Mouse (Mus musculus): ENCODE measurements at regions not wholly inside any gene's neighbourhood (a gene's known extent, or its start where the extent isn't known, plus 50 kb on each side); places are given as distances from the start of the nearest gene placed in this dataset.

DNA sequence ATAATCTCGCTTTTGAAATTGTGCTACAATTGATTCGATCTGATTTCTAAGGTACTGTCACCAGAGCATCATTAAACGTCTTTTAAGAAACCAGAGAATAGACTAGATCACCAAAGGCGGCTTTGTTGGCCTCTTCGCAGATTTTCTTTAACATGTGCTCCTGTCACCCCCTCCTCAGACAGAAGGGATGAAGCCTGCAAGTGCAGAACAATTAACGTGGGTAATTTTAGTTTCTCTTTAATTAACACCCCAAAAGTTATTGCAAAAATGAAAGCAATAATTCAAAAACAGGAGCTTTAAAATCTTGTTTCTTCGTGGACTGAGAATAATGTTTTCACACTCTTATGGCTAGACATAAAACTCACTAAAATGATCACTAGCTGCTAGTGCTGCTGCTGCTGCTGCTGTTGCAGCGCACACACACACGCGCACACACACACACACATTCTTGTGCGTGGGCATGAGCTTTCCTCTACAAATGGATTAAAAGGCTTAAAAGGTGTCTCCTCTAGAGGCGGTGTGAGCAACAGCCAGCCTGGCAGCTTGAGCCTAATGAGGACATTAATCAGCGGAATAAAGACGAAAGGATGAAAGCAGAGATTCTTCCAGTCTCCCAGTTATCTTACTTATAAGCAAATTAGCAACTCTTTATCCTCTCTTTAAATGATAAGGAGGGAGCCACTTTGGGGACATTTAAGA, 550.5 kb upstream of the Btbd3 start:
- no peak for DNase-seq (ENCODE audit: low spot score)

DNA sequence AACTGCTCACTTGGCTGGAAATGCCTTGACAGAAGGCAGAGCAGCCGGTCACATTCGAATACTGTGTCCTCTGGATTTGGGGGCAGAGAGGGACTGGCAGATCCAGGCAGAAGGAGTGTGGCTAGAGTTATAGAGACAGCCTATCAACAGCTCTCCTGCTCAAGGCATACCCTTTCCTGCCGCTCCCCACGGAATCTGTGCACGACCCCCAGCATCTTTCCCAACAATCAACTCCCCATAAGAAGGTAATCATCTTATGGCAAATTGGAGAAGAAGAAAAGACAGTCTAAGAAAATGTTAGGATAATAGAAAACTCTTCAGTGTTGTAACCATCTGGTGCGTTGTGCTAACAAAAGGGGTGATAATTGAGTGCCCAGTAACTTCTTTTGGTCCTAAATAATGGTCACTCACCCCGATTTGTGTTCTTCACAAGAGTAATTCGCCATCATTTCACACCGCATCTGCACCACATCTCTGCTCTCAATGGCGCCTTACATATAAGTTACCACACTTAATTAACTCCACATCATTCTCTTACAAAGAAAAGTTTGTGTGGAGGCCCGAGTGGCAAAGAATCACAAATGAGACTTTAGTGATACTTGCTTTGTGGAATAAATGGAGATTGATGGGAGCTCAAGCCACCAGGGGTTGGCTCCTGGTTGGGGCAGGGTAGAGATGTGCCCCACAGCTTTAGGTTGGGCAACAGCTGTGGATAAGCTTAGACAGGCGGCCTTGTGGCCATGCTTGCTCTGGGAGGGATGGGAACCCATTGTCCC, 551.2 kb upstream of the Btbd3 start:
- DNase-seq (ENCODE audit: low spot score): no peak

DNA sequence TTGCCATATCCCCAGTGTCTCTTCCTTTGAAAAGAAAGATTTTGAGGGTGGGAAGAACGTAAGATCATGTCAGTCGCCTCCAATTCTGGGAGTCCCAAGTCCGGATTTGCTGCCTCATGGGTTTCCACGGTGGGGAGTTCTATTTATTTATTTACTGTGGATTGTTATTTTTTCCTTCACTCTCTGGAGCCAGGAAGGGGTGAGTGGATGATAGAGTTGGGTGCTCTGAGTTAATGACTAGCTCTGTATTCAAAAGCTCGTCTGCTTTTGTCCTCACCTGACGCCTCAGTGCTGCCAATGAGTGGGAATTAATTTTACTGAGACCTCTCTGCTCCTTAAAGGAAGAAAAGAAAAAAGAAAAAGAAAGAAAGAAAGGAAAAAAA, 551.8 kb upstream of the Btbd3 start:
- DNase-seq (ENCODE audit: low spot score): no peak

DNA sequence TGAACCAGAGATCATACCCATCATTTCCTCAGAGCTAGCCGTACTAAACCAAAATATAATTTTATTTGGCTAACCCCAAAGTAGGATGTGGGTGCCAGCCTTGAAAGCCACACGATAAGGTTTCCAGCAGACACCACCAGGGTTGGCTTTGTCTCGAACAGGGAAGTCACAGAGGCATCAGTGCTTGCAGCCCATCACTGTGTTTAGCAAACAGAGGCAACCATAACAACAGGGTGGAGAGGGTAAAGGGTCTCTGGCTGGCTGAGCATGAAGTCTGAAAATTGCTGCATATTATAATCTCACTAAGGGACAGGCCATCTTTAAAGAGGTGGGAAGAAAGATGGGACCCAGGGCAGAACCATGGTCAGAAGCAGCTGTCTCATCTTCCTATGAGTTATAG, 552.3 kb upstream of the Btbd3 start:
- no peak for DNase-seq (ENCODE audit: low spot score)

DNA sequence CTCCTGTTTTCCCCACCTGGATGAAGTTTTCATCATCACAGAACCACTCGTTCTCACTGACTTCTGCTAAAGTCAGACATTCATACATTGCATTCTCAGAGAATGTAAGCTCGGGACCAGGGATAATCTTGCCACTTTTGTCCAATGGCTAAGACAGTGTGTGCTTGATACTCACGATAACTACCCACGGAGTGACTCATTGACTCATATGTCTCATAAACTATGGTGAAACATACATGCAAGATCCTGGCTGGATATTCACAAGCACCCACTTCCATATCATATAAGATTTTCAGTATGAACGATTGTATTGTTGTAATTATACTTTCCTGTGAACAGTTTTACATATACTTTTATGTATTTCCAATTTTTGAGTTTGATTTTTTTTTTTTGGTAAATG, 560.5 kb upstream of the Btbd3 start:
- DNase-seq (ENCODE audit: low spot score): no peak

DNA sequence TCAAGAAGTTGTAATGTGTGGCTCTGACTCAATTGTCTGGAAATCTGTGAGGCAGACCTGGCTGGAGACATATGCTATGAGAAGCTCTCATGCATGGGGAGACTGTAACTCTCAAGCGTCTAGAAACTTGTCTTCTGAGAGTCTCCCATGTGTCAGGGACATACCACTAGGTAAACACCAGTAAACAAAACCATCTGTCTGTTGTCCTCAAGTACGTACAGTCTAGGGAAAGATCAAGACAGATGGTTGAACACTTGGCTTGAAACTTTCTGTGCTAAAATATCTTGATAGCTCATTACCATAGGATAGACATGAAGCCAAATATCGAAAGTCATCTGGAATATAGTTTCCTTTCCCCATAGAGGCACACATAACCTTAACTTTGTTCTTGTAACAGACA, 562.3 kb upstream of the Btbd3 start:
- no peak for DNase-seq (ENCODE audit: low spot score)

DNA sequence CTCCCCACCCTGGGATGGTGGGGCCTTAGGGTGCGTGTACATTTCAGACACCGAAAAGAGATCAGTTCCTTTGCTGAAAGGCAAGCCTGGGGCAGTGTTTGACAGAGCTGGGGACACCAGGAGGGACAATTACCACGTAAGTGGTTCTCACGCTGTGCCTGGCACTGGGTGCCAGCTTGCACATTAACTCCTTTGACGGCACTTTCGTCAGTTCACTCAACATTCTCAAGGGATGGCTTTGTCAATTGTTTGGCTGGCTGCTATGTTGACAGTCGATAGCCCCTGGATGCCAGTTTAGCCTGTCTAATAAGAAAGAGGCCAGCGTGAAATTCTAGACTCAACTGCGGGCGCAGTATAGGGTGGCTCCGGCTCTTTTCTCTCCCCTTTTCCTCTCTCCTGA, 569.2 kb upstream of the Btbd3 start:
- DNase-seq (ENCODE audit: low spot score): no peak

DNA sequence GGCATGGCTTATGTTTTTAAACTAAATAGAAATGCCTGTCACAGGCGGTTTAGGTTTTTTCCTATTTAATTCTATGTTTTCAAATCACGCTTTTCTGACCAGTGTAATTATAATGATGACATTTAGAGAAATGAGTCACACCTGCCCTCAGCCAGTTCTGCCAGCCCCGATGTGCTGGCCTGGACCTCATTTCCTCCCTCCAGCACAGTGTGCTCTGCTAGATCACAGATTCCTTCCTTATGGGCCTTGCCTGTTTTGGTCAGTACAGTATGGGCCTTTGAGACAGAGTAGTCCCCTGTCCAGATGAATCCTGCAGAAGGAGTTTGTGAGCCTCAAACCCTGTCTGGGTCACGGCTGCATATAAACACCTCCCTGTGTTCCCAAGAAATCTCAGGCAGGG, 569.6 kb upstream of the Btbd3 start:
- no peak for DNase-seq (ENCODE audit: low spot score)

DNA sequence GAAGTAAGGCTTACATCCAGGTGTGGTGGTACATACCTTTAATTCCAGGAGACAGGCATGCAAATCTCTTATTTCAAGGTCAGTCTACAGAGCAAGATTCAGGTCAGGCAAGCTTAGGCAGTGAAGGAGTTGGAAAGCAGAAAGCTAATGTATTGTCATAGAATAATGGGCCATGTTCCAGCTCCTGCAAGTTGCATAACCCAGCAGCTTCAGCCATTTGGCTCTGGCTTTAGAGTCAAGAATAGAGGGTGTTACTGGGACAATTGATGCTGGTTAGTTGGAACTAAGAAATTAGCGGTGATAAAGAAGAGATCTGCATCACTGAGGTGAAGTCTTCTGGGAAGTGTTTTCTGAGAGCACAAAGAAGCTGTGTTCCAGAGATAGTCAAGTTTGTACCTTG, 565.3 kb upstream of the Jag1 start:
- no peak for DNase-seq (ENCODE audit: low spot score)

DNA sequence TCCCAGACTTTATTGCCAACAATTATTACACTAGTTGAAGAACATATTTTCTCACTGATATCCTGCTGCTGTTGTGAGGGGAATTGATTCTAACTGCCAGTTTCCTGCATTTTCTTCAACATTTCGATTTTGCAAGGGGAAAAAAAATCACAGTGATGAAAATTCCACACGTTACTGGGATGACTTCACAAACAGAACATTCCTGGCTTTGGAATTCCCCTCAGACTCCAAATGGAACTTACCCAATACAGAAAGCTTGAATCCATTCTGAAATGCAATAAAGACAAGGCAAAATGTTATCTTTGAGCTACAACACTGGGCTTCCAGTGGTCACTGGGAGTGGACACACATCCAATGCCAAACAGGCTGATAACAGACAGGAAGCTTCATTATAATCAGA, 546.7 kb upstream of the Jag1 start:
- no peak for DNase-seq (ENCODE audit: low spot score)

DNA sequence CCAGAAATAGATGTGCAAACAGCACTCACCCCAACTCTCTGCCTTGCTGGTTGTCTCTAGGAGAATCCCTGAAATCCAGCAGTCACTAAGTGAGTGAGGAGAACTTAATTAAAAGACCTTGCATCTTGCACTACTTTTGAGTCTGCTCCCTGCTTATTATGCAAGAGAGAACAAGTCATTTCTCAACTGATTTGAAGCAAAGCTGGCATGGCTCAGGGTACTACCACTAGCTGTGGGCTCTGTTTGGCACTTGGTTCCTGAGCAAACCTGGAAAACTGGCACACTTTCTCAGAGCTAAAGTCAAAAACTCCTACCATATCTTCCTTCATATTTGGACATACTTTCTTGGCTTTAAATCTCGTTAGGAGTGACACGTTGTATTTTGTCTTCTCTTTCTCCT, 545.8 kb upstream of the Jag1 start:
- DNase-seq (ENCODE audit: low spot score): no peak

DNA sequence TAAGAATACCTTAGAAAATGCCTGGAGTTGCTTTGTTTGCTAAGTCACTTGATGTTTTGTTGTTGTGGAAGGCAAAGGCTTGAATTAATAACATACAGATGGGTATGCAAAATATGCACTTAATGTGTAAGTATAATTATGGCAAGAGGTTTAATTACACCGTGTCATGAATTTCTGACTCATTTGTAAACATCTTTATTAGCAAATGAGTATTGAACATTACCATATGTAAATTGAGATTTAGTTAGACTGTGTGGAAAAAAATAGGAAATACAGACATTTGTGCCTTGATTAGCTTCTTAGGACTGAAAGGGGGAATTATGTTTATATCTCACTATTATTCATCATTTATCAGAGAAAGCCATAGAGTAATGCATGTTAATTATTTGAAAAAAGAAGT, 544.0 kb upstream of the Jag1 start:
- DNase-seq (ENCODE audit: low spot score): no peak

DNA sequence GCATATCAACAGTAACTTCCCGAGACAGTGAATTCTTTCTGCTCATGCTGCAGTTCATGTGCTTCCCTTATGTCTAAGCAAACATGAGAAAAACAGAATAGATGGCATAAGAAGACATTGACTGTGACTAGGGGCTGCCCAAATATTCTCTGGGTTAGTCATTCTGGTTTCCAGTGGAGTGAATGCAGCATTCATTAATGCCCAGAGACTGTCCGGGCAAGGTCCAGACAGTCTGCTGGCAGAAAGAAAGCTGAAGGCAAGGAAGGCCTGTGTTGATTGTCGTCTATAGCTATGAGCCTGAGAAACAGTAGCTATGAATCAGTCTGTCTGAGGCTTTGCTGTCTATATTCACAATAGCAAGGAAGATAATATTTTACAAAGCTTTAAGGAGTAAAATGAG, 537.9 kb upstream of the Jag1 start:
- DNase-seq (ENCODE audit: low spot score): no peak

DNA sequence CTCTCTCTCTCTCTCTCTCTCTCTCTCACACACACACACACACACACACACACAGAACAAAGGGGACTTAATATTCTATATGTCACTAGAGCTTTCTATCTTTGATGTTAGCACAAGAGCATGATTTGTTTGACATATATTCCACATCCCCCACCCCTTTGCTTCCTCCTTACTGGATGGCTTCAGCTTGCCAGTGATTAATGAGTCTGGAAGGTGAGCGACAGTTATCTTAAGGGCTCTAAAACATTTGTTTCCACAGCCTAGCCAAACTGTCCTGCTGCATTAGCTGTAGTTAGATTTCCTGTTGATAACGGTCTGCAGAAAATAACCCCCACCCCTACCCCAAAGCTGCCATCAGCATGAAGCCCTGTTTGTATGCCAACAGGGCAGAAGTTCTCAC, 527.7 kb upstream of the Jag1 start:
- DNase-seq (ENCODE audit: low spot score): no peak

DNA sequence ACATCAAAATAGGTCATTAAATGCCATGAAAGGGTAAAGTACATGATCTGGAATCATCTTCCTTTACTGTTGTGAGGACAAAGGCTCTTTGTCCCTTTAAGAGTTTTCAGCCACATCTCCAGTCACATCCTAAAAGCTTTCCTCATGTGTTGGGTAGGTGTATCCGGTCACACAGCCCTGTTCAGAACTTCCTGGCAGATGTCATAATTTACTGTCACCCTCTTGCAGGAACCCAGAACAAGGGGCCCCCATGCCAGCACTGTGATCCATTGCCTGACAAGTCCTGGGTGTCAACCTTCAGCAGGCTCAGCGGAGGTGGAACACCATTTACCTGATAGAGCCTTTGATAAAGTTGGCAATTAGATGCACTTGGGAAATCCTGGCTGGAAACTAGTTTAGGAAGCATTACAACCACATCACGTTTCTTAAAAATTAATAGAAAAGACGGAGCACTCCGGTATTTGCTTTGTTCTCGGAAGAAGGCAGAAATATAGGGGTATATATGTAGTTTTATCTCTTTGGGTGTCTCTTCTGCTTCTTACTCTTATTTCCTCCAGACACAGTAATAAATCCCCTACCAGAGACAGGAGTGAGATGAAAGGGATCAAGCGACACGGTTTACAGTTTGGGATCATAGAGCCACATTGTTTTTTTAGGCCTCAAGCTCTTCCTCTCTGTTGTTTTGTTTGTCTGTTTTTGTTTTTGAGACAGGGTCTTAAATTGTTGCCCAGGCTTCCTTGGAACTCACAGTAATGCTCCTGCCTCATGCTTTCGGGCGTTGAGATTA, 527.0 kb upstream of the Jag1 start:
- no peak for DNase-seq (ENCODE audit: low spot score)

DNA sequence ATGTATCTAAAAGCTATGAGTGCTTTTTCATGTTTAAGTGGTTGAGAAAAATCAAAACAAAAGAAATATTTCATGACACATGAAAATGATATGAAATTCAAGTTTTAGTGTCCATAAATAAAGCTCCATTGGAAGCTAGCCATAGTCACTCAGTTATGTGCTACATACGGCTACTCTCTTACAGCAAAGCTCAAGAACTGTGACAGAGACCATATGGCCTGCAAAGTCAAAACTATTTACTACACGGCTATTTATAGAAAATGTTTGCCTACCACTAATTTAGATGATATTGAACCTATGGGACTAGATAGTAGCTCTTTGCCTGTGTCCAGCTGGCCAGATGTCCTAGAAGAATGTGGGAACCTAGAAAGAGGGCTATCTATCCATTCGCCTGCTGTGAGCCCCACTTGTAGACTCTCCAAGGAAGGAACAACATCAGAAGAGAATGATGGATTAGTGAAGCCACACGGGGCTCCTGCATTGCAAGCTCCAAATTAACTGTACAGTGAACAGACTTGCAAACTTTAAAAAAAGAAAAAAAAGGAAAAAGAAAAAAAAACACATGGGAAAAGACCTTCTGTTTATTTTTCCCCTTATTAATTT, 518.7 kb upstream of the Jag1 start:
- DNase-seq (ENCODE audit: low spot score): no peak

DNA sequence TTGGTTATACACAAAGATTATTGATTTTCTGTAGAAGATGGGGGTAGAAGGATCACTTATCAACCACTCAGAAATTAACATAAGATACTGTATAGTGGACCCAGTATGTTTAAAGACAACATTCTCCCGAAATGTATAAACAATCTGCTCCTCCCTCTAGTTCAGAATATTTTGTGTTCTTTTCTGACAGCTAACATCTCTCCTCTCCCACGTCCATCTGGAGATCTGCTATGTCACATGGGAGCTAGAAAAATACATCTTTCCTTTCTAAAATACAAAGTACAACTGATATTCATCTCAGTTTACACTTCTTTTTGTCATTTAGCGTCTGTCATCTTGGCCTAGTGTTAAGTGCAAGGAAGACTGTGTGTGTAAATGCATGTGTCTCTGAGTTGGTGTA, 500.2 kb upstream of the Jag1 start:
- DNase-seq (ENCODE audit: low spot score): no peak

DNA sequence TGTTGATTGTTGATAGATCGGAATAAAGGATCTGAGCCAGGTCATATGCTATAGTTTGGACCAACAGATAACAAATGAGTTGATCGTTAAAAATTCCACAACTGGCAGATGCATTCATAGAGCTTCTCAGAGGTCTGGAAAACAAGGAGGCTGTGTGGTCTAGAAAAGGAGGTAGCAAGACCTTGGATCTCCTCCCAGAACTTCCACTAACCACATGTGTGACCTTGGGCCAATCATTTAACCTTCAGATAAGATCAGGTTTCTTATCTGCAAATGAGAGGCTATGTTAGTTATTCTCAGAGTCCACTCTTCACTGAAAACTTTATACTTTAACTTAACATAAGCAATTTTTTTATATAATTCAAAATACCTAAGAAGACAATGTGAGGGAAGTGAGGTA, 497.3 kb upstream of the Jag1 start:
- DNase-seq (ENCODE audit: low spot score): no peak

DNA sequence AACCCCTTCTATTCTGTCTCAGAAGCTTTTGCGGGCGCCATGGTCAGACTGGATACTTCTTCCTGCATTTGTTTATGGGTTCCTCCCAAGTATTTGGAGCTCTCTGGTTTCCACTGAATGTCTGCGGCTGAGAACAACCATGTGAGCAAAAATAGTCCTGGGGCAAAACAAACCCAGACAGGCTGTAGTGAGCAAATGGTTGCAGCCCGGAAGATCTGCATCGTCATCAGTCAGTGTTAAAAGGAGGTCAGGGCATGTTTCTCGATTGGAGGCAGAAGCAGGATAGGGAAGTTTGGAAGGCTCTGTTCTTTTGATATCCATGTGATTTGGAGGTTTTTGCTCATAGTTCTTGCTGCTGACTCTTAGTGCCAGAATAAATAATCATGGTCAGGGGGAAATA, 492.1 kb upstream of the Jag1 start:
- DNase-seq (ENCODE audit: low spot score): no peak

DNA sequence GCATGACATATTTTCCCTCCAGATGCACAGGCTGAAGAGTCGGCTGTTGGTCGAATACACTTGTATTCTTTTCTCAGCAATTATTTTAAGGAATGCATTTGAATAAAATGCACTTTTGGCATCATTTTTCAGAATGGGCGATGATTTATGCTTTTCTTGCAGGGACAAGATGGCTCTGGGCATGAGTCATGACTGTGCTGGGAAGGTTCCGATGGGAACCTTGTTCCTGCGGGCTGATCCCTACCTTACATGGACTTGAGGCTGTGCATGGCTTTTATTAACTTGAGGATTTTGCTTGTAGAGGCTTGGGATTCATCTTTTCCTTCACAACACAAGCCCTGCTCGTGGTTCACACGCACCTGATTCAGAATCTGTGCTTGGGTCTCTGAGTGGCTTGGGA, 481.7 kb upstream of the Jag1 start:
- no peak for DNase-seq (ENCODE audit: low spot score)

DNA sequence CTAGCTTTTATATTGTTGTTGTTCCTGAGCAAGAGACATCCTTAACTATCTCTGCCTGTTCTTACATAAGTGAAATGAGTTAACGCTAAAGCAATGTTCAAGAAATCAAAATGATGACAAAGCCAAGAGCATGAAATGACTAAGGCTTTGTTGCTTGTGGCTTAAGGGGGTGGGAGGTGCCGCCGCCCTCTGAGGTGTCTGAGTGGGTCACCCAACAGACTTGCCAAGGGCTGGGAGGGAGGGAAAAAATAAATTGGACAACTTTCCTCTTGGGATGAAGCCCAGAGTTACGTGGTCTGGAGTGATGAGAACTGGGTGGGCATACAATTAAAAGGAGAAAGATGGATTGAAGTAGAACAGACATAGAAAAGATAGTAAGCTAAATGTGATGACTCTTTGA, 478.1 kb upstream of the Jag1 start:
- DNase-seq (ENCODE audit: low spot score): no peak

DNA sequence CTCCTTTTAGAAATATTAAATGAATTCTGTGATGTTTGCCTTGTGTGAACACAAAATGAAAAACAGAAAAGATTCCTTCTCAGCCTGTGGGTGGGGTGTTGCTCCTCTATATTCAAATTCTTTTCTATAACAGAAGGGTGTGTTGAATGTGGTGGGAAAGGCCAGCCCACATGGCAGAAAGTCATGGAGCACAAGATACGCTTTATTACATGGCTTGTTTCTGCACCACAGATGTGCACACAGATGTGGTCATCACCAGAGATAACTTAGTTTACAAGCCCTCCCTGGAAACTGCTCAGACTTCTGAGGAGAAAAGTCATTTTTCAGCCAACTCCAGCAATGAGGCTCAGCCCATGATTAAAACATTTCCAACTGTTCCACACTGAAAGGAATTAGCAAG, 475.1 kb upstream of the Jag1 start:
- no peak for DNase-seq (ENCODE audit: low spot score)

DNA sequence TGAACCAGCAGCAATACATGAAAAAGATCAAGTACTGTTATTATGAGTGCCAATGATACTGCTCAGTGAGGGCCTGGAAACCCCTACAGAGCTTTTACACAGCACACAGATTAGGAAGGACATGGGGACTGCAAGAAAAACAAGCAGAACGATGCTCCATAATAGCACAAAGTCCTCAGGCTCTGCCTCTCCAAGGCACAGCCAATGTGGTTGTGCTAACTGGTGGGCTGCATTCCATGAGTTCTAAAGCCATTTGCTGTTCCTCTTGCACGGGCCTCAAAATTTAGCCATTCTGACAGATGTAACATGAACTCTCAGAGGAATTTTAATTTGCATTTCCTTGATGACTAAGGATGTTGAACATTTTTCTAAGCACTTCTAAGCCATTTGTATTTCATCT, 465.0 kb upstream of the Jag1 start:
- DNase-seq (ENCODE audit: low spot score): no peak
